Mouse (Mus musculus) hindbrain, embryonic 13.5 days (tissue): ENCODE results near the gene Sprr2e. TPM values are rescaled to one million over a fixed set of nuclear protein-coding genes. Genes with fewer than 3 reads are reported as not detected.

Experiments
- polyA plus RNA-seq: library from polyadenylated mRNA; unstranded; fragments of >200 nt; fragmentation: Nextera tagmentation; extraction: Ambion mirVana; gene quantifications from 2 replicates; pipeline ENCODE4 v1.2.1, GENCODE M21; 2015

Sprr2e gene
- polyA plus RNA-seq, 1 experiment from 2014 or later = not detected

Other genes starting within 250 kb of the Sprr2e start
- gene Prr9, start 228.2 kb upstream of the Sprr2e start, polyA plus RNA-seq = not detected in 2 replicates
- gene Lelp1, start 209.4 kb upstream of the Sprr2e start, polyA plus RNA-seq = not detected in 2 replicates
- not detected in 2 replicates for gene Sprr2a1, start 136.3 kb upstream of the Sprr2e start, polyA plus RNA-seq
- not detected in 2 replicates for gene Sprr2a2, start 136.2 kb upstream of the Sprr2e start, polyA plus RNA-seq
- gene Sprr2a3, start 66.7 kb upstream of the Sprr2e start, polyA plus RNA-seq = not detected in 2 replicates
- gene Sprr2b, start 35.5 kb upstream of the Sprr2e start, polyA plus RNA-seq = 0.35 TPM in 1 of 2 replicates, not detected in the other
- not detected in 2 replicates for gene Sprr2d, start 13.0 kb upstream of the Sprr2e start, polyA plus RNA-seq
- not detected in 2 replicates for gene Sprr2f, start 13.0 kb downstream of the Sprr2e start, polyA plus RNA-seq
- not detected in 2 replicates for gene Sprr2h, start 33.5 kb downstream of the Sprr2e start, polyA plus RNA-seq
- not detected in 2 replicates for gene Sprr2i, start 55.8 kb downstream of the Sprr2e start, polyA plus RNA-seq
- not detected in 2 replicates for gene Sprr2j-ps, start 65.9 kb downstream of the Sprr2e start, polyA plus RNA-seq
- 9.0 and 11.1 TPM in 2 replicates for gene Gm9774, start 77.3 kb downstream of the Sprr2e start, polyA plus RNA-seq
- not detected in 2 replicates for gene Sprr2k, start 80.4 kb downstream of the Sprr2e start, polyA plus RNA-seq
- gene Sprr1b, start 86.6 kb downstream of the Sprr2e start, polyA plus RNA-seq = not detected in 2 replicates
- not detected in 2 replicates for gene Sprr3, start 106.6 kb downstream of the Sprr2e start, polyA plus RNA-seq
- not detected in 2 replicates for gene Sprr1a, start 133.8 kb downstream of the Sprr2e start, polyA plus RNA-seq
- not detected in 2 replicates for gene Sprr4, start 148.3 kb downstream of the Sprr2e start, polyA plus RNA-seq
- not detected in 2 replicates for gene 2310046K23Rik, start 182.4 kb downstream of the Sprr2e start, polyA plus RNA-seq
- not detected in 2 replicates for gene Ivl, start 221.6 kb downstream of the Sprr2e start, polyA plus RNA-seq
- gene Smcp, start 236.9 kb downstream of the Sprr2e start, polyA plus RNA-seq = not detected in 2 replicates